Mouse (Mus musculus): ENCODE measurements around the gene Pofut1. TPM values are rescaled to one million over a fixed set of nuclear protein-coding genes. Genes with fewer than 3 reads are reported as not detected.

The Pofut1 gene
- polyA plus RNA-seq (2012; rRNA removed) = 18.7 and 22.5 TPM in 2 replicates

DNA sequence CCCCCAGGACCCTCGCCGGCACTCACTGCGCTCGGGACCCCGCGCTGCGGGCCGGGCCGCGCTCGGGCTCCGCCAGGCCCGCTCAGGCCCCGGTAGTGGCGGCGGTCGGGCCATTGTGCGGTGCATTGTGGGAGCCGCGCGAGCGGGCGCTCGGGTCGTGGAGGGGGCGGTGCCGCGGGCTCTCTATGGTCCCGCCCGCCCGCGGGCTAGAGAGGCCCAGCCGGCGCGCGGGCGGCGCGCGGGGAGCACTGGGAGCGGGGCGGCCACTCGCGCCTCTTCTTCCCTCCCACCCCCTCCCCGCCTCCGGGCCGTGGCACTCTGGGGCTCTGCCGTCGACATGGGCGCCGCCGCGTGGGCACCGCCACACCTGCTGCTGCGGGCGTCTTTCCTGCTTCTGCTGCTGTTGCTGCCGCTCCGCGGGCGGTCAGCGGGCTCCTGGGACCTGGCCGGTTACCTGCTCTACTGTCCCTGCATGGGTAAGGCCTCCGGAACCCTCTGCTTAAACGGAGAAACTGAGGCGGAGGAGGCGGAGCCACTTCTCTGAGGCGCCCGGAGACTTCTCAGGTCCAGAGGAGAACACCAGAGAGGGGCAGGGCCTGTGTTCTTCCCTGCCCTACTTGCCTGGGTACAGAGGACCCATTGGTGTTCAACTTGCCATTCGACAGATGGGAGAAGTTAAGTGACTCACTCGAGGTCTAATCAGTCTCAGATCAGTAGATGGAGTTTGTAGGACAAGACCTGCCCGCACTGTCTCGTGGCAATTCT, at the start of gene Pofut1, which contains the start of gene Plagl2:
TSS of gene Pofut1 (plus strand) at position 284 of the 765 bp plus-strand sequence.
TSS of gene Plagl2 (minus strand) at position 177 of the 765 bp plus-strand sequence.
- Histone ChIP-seq H3K27me3 (ENCODE audit: control insufficient read depth, insufficient read depth, low read length) (no peaks in the 10 kb centered on the region), H3K36me3 (ENCODE audit: control insufficient read depth, insufficient read depth, low read length) (peaks cover 5% of the 10 kb centered on the region; the same call in 1 of the 2 replicates), H3K4me1 (ENCODE audit: control insufficient read depth, insufficient read depth, insufficient read length) (peaks cover 4% of the 10 kb centered on the region), H3K27ac (ENCODE audit: insufficient read depth, low read length) (peak within 1 kb of the TSS; percentile 79), H3K4me3 (ENCODE audit: extremely low read depth, insufficient read depth, insufficient read length) (peak within 1 kb of the TSS; percentile 91)
- TF ChIP-seq CTCF (IDR thresholded peaks at IDR 0.05; ENCODE audit: extremely low read depth, insufficient read depth, insufficient read length, insufficient replicate concordance) (peak; percentile 11; the same call in 1 of the 2 replicates), POLR2A (IDR thresholded peaks at IDR 0.05; ENCODE audit: low read depth, low read length) (no peak; the same call in none of the 2 replicates)
- WGBS = under 1% methylated on average over 65 of the region's 72 CpGs
- DNase-seq (ENCODE audit: low read depth in 1 of 2, low spot score in 2 of 2) = peak; percentile 71 to 89

DNA sequence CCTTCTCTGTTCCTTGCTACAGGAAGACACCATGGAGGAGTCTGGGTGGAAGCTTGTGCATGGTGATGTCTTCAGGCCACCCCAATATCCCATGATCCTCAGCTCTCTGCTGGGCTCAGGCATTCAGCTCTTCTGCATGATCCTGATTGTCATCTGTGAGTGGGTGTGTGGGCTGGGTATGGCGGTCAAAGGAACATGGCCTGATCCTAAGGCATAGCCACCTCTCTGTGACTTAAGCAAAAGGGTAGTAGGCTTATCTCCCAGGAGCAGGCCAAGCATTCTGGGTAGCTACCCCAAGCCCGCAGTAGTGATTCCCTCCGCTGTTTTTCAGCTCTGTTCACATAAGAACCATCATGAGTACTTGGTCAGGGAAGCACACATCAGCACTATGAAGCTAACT, 47.1 kb upstream of the Pofut1 start:
- H3K27ac ChIP-seq (ENCODE audit: insufficient read depth, low read length) = no peak overlapping the region
- peaks cover 37% of the 10 kb centered on the region for H3K36me3 ChIP-seq (ENCODE audit: control insufficient read depth, insufficient read depth, low read length)
- H3K27me3 ChIP-seq (ENCODE audit: control insufficient read depth, insufficient read depth, low read length) = no peaks in the 10 kb centered on the region
- no peaks in the 10 kb centered on the region for H3K4me1 ChIP-seq (ENCODE audit: control insufficient read depth, insufficient read depth, insufficient read length)
- 81% methylated on average over 3 of the region's 3 CpGs for WGBS
- no peak overlapping the region for H3K4me3 ChIP-seq (ENCODE audit: extremely low read depth, insufficient read depth, insufficient read length)
- TF ChIP-seq CTCF (IDR thresholded peaks at IDR 0.05; ENCODE audit: extremely low read depth, insufficient read depth, insufficient read length, insufficient replicate concordance) (no peak), POLR2A (IDR thresholded peaks at IDR 0.05; ENCODE audit: low read depth, low read length) (no peak)
- no peak for DNase-seq (ENCODE audit: low read depth in 1 of 2, low spot score in 2 of 2)

DNA sequence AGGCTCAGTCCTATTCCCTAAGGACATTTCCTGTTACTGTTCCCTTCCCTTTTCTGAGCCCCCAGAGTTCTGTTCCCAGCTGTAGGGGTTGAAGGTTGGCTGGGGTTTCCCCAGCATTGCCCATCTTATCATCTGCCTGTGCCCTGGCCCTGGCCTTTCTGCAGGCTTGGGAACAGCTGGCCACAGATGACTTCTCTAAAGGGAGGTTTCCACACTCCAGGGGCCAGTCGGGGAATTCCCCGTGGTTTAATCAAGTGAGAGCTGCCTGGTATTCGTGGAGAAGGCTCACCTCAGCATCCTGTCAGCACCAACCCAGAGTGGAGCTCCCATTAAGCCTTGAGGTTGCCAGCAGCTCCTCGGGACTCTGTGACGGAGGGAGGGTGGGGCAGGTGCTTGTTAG, 42.8 kb upstream of the Pofut1 start:
- no peaks in the 10 kb centered on the region for H3K27me3 ChIP-seq (ENCODE audit: control insufficient read depth, insufficient read depth, low read length)
- 53% methylated on average over 5 of the region's 5 CpGs for WGBS
- DNase-seq (ENCODE audit: low read depth in 1 of 2, low spot score in 2 of 2) = no peak
- H3K4me1 ChIP-seq (ENCODE audit: control insufficient read depth, insufficient read depth, insufficient read length) = no peaks in the 10 kb centered on the region
- H3K27ac ChIP-seq (ENCODE audit: insufficient read depth, low read length) = no peak overlapping the region
- TF ChIP-seq CTCF (IDR thresholded peaks at IDR 0.05; ENCODE audit: extremely low read depth, insufficient read depth, insufficient read length, insufficient replicate concordance) = no peak
- TF ChIP-seq POLR2A (IDR thresholded peaks at IDR 0.05; ENCODE audit: low read depth, low read length) = no peak
- H3K4me3 ChIP-seq (ENCODE audit: extremely low read depth, insufficient read depth, insufficient read length) = no peak overlapping the region
- peaks cover 27% of the 10 kb centered on the region for H3K36me3 ChIP-seq (ENCODE audit: control insufficient read depth, insufficient read depth, low read length)

DNA sequence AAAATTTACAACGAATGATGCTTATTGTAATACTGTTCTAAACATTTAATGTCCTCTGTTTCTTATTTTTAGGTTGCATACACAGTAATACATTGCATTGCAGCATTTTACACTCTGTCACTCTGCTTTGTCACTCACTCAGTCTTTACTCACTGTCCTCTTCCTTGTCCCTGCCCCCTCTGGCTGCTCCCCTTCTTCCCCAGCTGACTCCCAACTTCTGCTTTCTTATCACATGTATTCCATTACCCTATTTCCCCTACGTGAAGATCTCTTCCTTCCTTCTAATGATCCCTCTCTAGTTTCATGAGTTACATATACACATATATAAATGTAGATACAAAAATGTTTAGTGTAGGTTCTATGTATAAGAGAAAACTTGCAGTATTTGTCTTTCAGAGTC, 42.2 kb upstream of the Pofut1 start:
- no peak overlapping the region for H3K4me3 ChIP-seq (ENCODE audit: extremely low read depth, insufficient read depth, insufficient read length)
- TF ChIP-seq CTCF (IDR thresholded peaks at IDR 0.05; ENCODE audit: extremely low read depth, insufficient read depth, insufficient read length, insufficient replicate concordance) (no peak), POLR2A (IDR thresholded peaks at IDR 0.05; ENCODE audit: low read depth, low read length) (no peak)
- no peak overlapping the region for H3K27ac ChIP-seq (ENCODE audit: insufficient read depth, low read length)
- WGBS = 35% methylated on average over 2 of the region's 2 CpGs
- no peak for DNase-seq (ENCODE audit: low read depth in 1 of 2, low spot score in 2 of 2)
- peaks cover 27% of the 10 kb centered on the region for H3K36me3 ChIP-seq (ENCODE audit: control insufficient read depth, insufficient read depth, low read length)
- no peaks in the 10 kb centered on the region for H3K4me1 ChIP-seq (ENCODE audit: control insufficient read depth, insufficient read depth, insufficient read length)
- no peaks in the 10 kb centered on the region for H3K27me3 ChIP-seq (ENCODE audit: control insufficient read depth, insufficient read depth, low read length)

DNA sequence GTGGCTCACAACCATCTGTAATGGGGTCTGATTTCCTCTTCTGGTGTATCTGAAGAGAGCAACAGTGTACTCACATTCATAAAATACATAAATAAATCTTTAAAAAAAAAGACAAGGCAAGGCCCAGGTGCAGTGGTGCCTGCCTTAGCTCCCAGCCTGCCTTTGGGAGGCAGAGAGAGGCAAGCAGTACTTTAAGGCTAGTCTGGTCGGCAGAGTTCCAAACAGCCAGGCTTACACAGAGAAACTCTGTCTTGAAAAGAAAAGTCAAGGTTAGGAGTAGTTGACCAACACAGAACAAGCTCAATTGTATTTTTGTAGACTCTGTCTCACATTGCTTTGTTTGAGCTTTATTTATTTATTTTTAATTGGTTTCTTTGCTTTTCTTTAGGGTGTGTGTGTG, 38.6 kb upstream of the Pofut1 start:
- Histone ChIP-seq H3K4me3 (ENCODE audit: extremely low read depth, insufficient read depth, insufficient read length) (no peak overlapping the region), H3K4me1 (ENCODE audit: control insufficient read depth, insufficient read depth, insufficient read length) (no peaks in the 10 kb centered on the region), H3K27me3 (ENCODE audit: control insufficient read depth, insufficient read depth, low read length) (no peaks in the 10 kb centered on the region), H3K27ac (ENCODE audit: insufficient read depth, low read length) (no peak overlapping the region), H3K36me3 (ENCODE audit: control insufficient read depth, insufficient read depth, low read length) (peaks cover 24% of the 10 kb centered on the region)
- 92% methylated on average over 1 of the region's 1 CpGs for WGBS
- DNase-seq (ENCODE audit: low read depth in 1 of 2, low spot score in 2 of 2) = no peak
- no peak for TF ChIP-seq POLR2A (IDR thresholded peaks at IDR 0.05; ENCODE audit: low read depth, low read length)

DNA sequence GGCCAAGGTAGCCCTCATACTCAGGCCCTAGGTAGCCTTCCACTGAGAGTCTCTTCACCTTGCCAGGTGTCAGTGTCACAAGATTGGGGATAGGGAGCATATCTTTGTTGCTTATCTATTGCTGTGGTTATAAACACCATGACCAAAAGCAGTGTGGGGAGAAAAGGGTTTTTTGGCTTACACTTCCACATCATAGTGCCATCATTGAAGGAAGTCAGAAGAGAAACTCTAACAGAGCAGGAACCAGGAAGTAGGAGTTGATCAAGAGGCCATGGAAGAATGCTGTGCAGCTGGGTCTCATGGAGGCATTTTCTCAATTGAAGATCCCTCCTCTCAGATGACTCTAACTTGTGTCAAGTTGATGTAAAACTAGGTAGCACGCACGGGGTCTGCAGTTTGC, 33.2 kb upstream of the Pofut1 start:
- no peak overlapping the region for H3K4me3 ChIP-seq (ENCODE audit: extremely low read depth, insufficient read depth, insufficient read length)
- TF ChIP-seq POLR2A (IDR thresholded peaks at IDR 0.05; ENCODE audit: low read depth, low read length) (no peak), CTCF (IDR thresholded peaks at IDR 0.05; ENCODE audit: extremely low read depth, insufficient read depth, insufficient read length, insufficient replicate concordance) (no peak)
- no peak for DNase-seq (ENCODE audit: low read depth in 1 of 2, low spot score in 2 of 2)
- H3K27me3 ChIP-seq (ENCODE audit: control insufficient read depth, insufficient read depth, low read length) = no peaks in the 10 kb centered on the region
- H3K27ac ChIP-seq (ENCODE audit: insufficient read depth, low read length) = no peak overlapping the region
- H3K36me3 ChIP-seq (ENCODE audit: control insufficient read depth, insufficient read depth, low read length) = peaks cover 23% of the 10 kb centered on the region
- WGBS = 95% methylated on average over 2 of the region's 2 CpGs
- H3K4me1 ChIP-seq (ENCODE audit: control insufficient read depth, insufficient read depth, insufficient read length) = no peaks in the 10 kb centered on the region

DNA sequence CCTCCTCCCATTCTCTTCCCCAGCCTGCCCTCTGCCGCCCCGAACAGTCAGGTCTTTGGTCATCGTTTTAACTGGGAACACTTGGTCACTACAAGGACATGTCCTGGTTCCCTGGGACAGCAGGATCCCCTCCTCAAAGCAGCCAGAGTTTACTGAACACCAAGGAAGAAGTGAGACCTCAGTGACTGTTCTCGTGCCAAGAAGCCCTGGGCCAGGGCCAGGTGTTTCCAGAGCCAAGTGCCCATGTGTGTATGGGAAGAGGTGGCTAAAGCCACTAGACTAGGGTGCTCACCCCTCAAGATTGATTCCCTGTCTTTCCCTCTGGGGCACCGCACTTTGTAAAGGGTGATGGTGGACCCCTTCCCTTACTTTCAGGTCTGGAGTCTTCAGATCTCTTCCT, 32.0 kb upstream of the Pofut1 start:
- Histone ChIP-seq H3K4me3 (ENCODE audit: extremely low read depth, insufficient read depth, insufficient read length) (no peak overlapping the region), H3K36me3 (ENCODE audit: control insufficient read depth, insufficient read depth, low read length) (peaks cover 20% of the 10 kb centered on the region), H3K4me1 (ENCODE audit: control insufficient read depth, insufficient read depth, insufficient read length) (no peaks in the 10 kb centered on the region), H3K27me3 (ENCODE audit: control insufficient read depth, insufficient read depth, low read length) (no peaks in the 10 kb centered on the region), H3K27ac (ENCODE audit: insufficient read depth, low read length) (no peak overlapping the region)
- TF ChIP-seq CTCF (IDR thresholded peaks at IDR 0.05; ENCODE audit: extremely low read depth, insufficient read depth, insufficient read length, insufficient replicate concordance) (no peak), POLR2A (IDR thresholded peaks at IDR 0.05; ENCODE audit: low read depth, low read length) (no peak)
- DNase-seq (ENCODE audit: low read depth in 1 of 2, low spot score in 2 of 2) = no peak
- 87% methylated on average over 5 of the region's 5 CpGs for WGBS
